Mouse (Mus musculus): Measurements from ENCODE around the gene Kndc1. TPM values are rescaled to one million over a fixed set of nuclear protein-coding genes. Genes with fewer than 3 reads are reported as not detected.

The Kndc1 gene
- polyA plus RNA-seq (2014; fragmentation: Nextera tagmentation; extraction: Ambion mirVana): 0.27 and 0.46 TPM in 2 replicates

DNA sequence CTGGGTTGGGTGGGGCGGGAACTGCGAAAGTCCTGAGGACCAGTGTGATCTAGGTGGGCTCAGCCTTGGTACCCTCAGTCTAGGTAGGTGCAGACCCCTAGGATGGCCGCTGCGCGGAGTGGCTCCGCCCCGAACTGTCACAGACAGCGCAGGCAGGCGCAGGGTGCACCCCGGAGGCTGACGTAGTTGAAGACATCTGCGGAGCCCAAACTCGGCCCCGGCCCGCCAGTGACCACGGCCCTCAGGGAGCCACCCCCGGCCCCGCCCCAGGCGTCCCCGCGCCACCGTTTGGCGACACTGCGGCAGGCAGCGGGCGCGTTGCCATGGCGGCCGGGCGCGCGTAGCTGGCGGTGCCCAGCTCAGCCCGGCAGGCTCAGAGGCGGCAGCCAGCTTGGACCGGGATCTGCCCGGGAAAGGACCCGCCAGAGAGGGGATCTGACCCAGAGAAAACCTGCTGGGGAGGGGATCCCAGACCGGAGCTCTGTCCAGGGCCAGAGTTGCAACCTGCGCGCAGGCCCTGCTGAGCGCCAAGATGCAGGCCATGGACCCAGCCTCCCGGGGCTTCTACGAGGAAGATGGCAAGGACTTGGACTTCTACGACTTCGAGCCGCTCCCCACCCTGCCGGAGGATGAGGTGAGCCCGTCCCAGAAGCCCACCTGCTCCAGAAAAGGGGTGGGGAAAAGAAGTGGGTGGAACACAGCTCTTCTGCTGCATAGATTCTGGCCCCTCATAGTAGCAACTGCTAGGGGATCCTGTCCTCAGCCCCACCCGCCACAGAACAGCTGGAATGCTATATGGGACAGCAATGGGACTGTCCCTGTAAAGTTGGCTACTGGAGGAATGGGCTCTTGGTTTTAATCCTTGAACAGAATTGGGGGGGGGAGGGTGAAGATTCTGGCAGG lies at the start of gene Kndc1:
Gene Kndc1 (plus strand): TSS at position 42 of the 903 bp plus-strand sequence.
- ATAC-seq (ENCODE audit: insufficient number of reproducible peaks, insufficient read depth, low FRiP score, low read depth): peak; percentile 57; the same call in 1 of the 2 replicates
- no peaks in the 10 kb centered on the region for H3K9me3 ChIP-seq (ENCODE audit: control insufficient read depth, low read depth, low read length)
- H3K27me3 ChIP-seq (ENCODE audit: control insufficient read depth, insufficient read depth, low read length): peaks cover 16% of the 10 kb centered on the region
- H3K4me1 ChIP-seq (ENCODE audit: control insufficient read depth, insufficient read depth, low read length): no peaks in the 10 kb centered on the region
- H3K36me3 ChIP-seq (ENCODE audit: control insufficient read depth, insufficient read depth, low read length): no peaks in the 10 kb centered on the region
- H3K4me3 ChIP-seq (ENCODE audit: low read depth, low read length): peak within 1 kb of the TSS; percentile 45
- 0 out of 2 replicates have a peak within 1 kb of the TSS, but pooled peaks have one; percentile 10 for H3K9ac ChIP-seq (replicated peaks; ENCODE audit: low read depth, low read length)
- no peak within 1 kb of the TSS for H3K27ac ChIP-seq (ENCODE audit: low read length)
- WGBS: 1% methylated on average over 46 of the region's 50 CpGs
- H3K4me2 ChIP-seq (replicated peaks; ENCODE audit: low read depth, low read length): peak within 1 kb of the TSS; percentile 75

DNA sequence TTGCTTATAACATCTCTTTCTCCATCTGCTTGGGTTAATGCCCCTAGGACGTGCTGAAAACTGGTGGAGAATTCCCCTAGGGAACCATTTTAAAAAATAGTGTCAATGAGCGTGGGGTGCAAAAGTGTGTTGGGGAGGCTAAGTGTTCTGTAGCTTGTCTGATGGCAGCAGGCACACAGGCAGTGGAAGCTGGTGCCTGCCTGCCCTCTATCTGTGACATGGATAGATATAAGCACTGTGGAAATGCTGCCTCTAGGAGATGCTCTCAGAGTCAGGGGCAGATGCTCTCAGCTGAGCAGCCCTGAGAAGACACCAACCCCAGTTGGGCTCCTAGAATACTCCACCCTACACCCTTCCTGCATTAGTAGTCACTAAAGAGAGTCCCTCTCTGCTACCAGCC lies 49.4 kb upstream of the Kndc1 start:
- Histone ChIP-seq H3K4me1 (ENCODE audit: control insufficient read depth, insufficient read depth, low read length) (no peaks in the 10 kb centered on the region), H3K36me3 (ENCODE audit: control insufficient read depth, insufficient read depth, low read length) (no peaks in the 10 kb centered on the region), H3K27ac (ENCODE audit: low read length) (no peak overlapping the region), H3K9ac (replicated peaks; ENCODE audit: low read depth, low read length) (no peak overlapping the region), H3K4me3 (ENCODE audit: low read depth, low read length) (no peak overlapping the region), H3K4me2 (replicated peaks; ENCODE audit: low read depth, low read length) (no peak overlapping the region), H3K9me3 (ENCODE audit: control insufficient read depth, low read depth, low read length) (no peaks in the 10 kb centered on the region), H3K27me3 (ENCODE audit: control insufficient read depth, insufficient read depth, low read length) (no peaks in the 10 kb centered on the region)
- ATAC-seq (ENCODE audit: insufficient number of reproducible peaks, insufficient read depth, low FRiP score, low read depth): no peak
- WGBS: 77% methylated on average over 2 of the region's 2 CpGs

DNA sequence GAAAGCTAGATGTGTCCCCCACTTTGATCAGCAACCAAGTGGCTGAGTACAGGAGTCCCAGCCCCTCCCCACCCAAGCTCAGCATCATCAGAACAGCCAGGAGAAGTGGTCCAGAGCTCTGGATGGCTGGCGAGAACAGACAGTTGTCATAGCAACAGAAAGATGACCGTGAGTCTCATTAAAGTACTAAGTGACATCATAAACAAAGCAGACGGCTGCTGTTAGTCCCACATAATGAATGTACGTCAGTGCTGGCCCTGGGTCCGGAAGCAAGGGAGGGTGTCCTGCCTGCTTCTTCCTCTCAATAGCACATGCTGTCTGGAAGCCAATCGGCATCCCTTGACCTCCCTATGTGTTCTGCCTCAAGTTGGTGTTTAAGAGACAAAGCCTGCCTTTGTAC lies 44.3 kb upstream of the Kndc1 start:
- Histone ChIP-seq H3K9me3 (ENCODE audit: control insufficient read depth, low read depth, low read length) (no peaks in the 10 kb centered on the region), H3K4me3 (ENCODE audit: low read depth, low read length) (no peak overlapping the region), H3K27ac (ENCODE audit: low read length) (no peak overlapping the region), H3K9ac (replicated peaks; ENCODE audit: low read depth, low read length) (no peak overlapping the region), H3K4me2 (replicated peaks; ENCODE audit: low read depth, low read length) (no peak overlapping the region), H3K27me3 (ENCODE audit: control insufficient read depth, insufficient read depth, low read length) (no peaks in the 10 kb centered on the region), H3K36me3 (ENCODE audit: control insufficient read depth, insufficient read depth, low read length) (no peaks in the 10 kb centered on the region), H3K4me1 (ENCODE audit: control insufficient read depth, insufficient read depth, low read length) (no peaks in the 10 kb centered on the region)
- WGBS: 19% methylated on average over 6 of the region's 6 CpGs
- ATAC-seq (ENCODE audit: insufficient number of reproducible peaks, insufficient read depth, low FRiP score, low read depth): 0 out of 2 replicates have a peak, but pooled peaks have one; percentile 46

DNA sequence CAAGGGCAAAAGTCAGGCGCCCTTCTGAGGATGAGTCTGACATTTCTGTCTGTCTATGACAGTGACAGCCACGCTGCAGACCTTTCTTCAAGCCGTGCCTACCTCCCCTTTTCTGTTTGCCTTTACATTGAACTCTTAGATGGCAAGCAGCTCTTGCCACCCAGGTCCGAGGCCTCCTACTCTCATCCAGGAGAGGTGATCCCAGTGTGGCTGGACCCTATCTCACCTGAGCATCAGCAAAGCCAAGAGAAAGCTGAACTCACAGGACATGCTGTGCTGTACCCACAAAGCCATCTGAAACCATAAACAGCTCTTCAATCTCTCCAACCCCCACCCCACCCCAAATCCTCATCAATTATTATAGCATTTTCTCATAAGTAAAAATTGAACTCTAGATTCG lies 43.8 kb upstream of the Kndc1 start:
- Histone ChIP-seq H3K4me2 (replicated peaks; ENCODE audit: low read depth, low read length) (no peak overlapping the region), H3K9ac (replicated peaks; ENCODE audit: low read depth, low read length) (no peak overlapping the region), H3K4me3 (ENCODE audit: low read depth, low read length) (no peak overlapping the region), H3K36me3 (ENCODE audit: control insufficient read depth, insufficient read depth, low read length) (no peaks in the 10 kb centered on the region), H3K27me3 (ENCODE audit: control insufficient read depth, insufficient read depth, low read length) (no peaks in the 10 kb centered on the region), H3K27ac (ENCODE audit: low read length) (no peak overlapping the region), H3K9me3 (ENCODE audit: control insufficient read depth, low read depth, low read length) (no peaks in the 10 kb centered on the region), H3K4me1 (ENCODE audit: control insufficient read depth, insufficient read depth, low read length) (no peaks in the 10 kb centered on the region)
- WGBS: 63% methylated on average over 5 of the region's 5 CpGs
- ATAC-seq (ENCODE audit: insufficient number of reproducible peaks, insufficient read depth, low FRiP score, low read depth): no peak

DNA sequence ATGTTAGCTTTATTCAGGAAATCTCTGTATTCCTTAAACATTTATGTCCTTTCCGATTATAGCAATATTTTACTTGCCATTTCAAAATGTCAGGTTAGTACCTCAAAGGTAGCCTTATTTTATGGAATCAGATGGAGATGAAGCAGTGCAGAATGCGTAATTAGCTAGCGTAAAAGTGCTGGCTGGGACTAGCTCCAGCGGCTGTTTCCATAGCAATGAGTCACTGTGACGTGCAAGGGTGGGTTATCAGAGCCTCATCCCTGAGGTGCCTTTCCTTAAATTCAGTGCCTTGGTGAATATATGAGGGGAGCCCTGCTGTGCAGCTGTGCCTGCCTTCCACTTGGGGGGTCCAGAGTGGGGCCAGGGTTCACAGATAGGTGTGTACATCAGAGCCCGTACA lies 43.4 kb upstream of the Kndc1 start:
- H3K27me3 ChIP-seq (ENCODE audit: control insufficient read depth, insufficient read depth, low read length): no peaks in the 10 kb centered on the region
- no peaks in the 10 kb centered on the region for H3K4me1 ChIP-seq (ENCODE audit: control insufficient read depth, insufficient read depth, low read length)
- H3K9ac ChIP-seq (replicated peaks; ENCODE audit: low read depth, low read length): no peak overlapping the region
- ATAC-seq (ENCODE audit: insufficient number of reproducible peaks, insufficient read depth, low FRiP score, low read depth): no peak
- no peak overlapping the region for H3K4me3 ChIP-seq (ENCODE audit: low read depth, low read length)
- no peaks in the 10 kb centered on the region for H3K36me3 ChIP-seq (ENCODE audit: control insufficient read depth, insufficient read depth, low read length)
- 65% methylated on average over 6 of the region's 6 CpGs for WGBS
- H3K9me3 ChIP-seq (ENCODE audit: control insufficient read depth, low read depth, low read length): no peaks in the 10 kb centered on the region
- no peak overlapping the region for H3K27ac ChIP-seq (ENCODE audit: low read length)
- no peak overlapping the region for H3K4me2 ChIP-seq (replicated peaks; ENCODE audit: low read depth, low read length)

DNA sequence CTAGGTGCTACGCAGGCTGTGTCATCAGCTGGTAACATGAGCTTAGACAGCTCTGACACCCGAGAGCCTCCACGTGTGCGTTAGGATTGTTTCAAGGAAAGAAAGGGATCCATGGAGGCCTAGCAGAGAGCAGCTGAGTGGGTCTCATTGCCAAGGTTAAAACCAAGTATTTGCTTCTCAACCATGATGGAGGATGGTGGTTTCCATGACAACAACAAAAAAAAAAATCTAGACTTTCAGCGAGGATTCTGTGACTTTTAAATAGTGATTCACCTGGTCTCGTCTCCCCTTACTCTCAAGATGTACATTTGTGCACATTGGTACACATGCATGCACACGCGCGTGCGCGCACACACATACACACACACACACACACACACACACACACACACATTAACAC lies 39.2 kb upstream of the Kndc1 start:
- ATAC-seq (ENCODE audit: insufficient number of reproducible peaks, insufficient read depth, low FRiP score, low read depth): no peak
- Histone ChIP-seq H3K4me1 (ENCODE audit: control insufficient read depth, insufficient read depth, low read length) (no peaks in the 10 kb centered on the region), H3K9ac (replicated peaks; ENCODE audit: low read depth, low read length) (no peak overlapping the region), H3K36me3 (ENCODE audit: control insufficient read depth, insufficient read depth, low read length) (no peaks in the 10 kb centered on the region), H3K4me3 (ENCODE audit: low read depth, low read length) (no peak overlapping the region), H3K9me3 (ENCODE audit: control insufficient read depth, low read depth, low read length) (no peaks in the 10 kb centered on the region), H3K27ac (ENCODE audit: low read length) (no peak overlapping the region), H3K27me3 (ENCODE audit: control insufficient read depth, insufficient read depth, low read length) (no peaks in the 10 kb centered on the region), H3K4me2 (replicated peaks; ENCODE audit: low read depth, low read length) (no peak overlapping the region)
- 73% methylated on average over 11 of the region's 11 CpGs for WGBS

DNA sequence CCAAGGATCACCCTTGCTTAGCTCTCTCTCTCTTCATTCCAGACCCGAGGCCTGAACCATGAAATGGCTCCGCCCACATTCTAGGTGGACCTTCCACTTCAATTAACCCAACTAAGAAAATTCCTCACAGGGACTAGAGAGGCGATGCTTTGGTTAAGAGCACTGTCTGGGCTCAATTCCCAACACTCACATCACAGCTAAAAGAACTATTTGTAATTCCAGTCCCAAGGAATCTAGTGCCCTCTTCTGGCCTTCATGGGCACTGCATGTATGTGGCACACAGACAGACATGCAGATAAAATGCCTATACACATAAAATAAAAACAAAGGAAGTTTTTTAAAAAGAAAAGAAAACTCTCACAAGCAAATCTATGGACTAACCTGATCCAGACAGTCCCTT lies 33.1 kb upstream of the Kndc1 start:
- no peak overlapping the region for H3K27ac ChIP-seq (ENCODE audit: low read length)
- no peak overlapping the region for H3K4me3 ChIP-seq (ENCODE audit: low read depth, low read length)
- no peaks in the 10 kb centered on the region for H3K27me3 ChIP-seq (ENCODE audit: control insufficient read depth, insufficient read depth, low read length)
- H3K36me3 ChIP-seq (ENCODE audit: control insufficient read depth, insufficient read depth, low read length): no peaks in the 10 kb centered on the region
- H3K9ac ChIP-seq (replicated peaks; ENCODE audit: low read depth, low read length): no peak overlapping the region
- no peaks in the 10 kb centered on the region for H3K4me1 ChIP-seq (ENCODE audit: control insufficient read depth, insufficient read depth, low read length)
- 21% methylated on average over 3 of the region's 3 CpGs for WGBS
- H3K9me3 ChIP-seq (ENCODE audit: control insufficient read depth, low read depth, low read length): no peaks in the 10 kb centered on the region
- H3K4me2 ChIP-seq (replicated peaks; ENCODE audit: low read depth, low read length): no peak overlapping the region
- ATAC-seq (ENCODE audit: insufficient number of reproducible peaks, insufficient read depth, low FRiP score, low read depth): no peak

DNA sequence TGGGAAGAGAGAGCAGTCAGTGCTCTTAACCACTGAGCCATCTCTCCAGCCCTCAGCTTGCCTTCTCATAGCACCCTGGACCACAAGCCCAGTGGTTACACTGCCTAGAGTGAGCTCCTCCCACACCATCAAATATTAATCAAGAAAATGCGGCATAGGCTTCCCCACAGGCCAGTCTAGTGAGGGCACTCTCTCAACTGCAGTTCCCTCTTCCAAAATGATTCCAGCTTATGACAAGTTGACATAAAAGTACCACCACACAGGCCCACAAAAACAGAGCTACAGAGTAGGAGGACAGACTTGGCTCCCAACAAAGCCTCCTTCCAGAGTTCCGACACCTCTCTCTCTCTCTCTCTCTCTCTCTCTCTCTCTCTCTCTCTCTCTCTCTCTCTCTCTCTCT lies 31.4 kb upstream of the Kndc1 start:
- Histone ChIP-seq H3K4me1 (ENCODE audit: control insufficient read depth, insufficient read depth, low read length) (no peaks in the 10 kb centered on the region), H3K9ac (replicated peaks; ENCODE audit: low read depth, low read length) (no peak overlapping the region), H3K4me2 (replicated peaks; ENCODE audit: low read depth, low read length) (no peak overlapping the region), H3K4me3 (ENCODE audit: low read depth, low read length) (no peak overlapping the region), H3K27ac (ENCODE audit: low read length) (no peak overlapping the region), H3K9me3 (ENCODE audit: control insufficient read depth, low read depth, low read length) (no peaks in the 10 kb centered on the region), H3K36me3 (ENCODE audit: control insufficient read depth, insufficient read depth, low read length) (no peaks in the 10 kb centered on the region), H3K27me3 (ENCODE audit: control insufficient read depth, insufficient read depth, low read length) (no peaks in the 10 kb centered on the region)
- no peak for ATAC-seq (ENCODE audit: insufficient number of reproducible peaks, insufficient read depth, low FRiP score, low read depth)
- WGBS: 71% methylated on average over 2 of the region's 2 CpGs

Measured in stomach, embryonic 14.5 days (tissue).